Mouse (Mus musculus) cerebellum, adult 2 months (tissue): ENCODE results near the gene Strap. TPM values are rescaled to one million over a fixed set of nuclear protein-coding genes. Genes with fewer than 3 reads are reported as not detected.

Experiments
- DNase-seq, 2 experiments: peaks; one replicate each; pipeline ENCODE4 v3.0.0; 2021
- H3K27ac ChIP-seq: fragments of 200-500 bp; 2 replicates; pipeline ENCODE4 v1.5.1; 2012; ENCODE audit warnings: low read length, control low read depth, inconsistent platforms; ENCODE audit not compliant: insufficient read depth
- H3K27me3 ChIP-seq: fragments of 200-500 bp; 2 replicates; pipeline ENCODE4 v1.6.1; 2012; ENCODE audit warnings: inconsistent platforms, mild to moderate bottlenecking, low read length, moderate library complexity; ENCODE audit not compliant: control insufficient read depth, insufficient read depth
- H3K4me1 ChIP-seq: fragments of 200-500 bp; 2 replicates; pipeline ENCODE4 v1.6.1; 2011; ENCODE audit warnings: low read length; ENCODE audit not compliant: control insufficient read depth, insufficient read depth
- H3K4me3 ChIP-seq: fragments of 200-500 bp; replicated peaks from 2 replicates; pipeline ENCODE3; 2011; ENCODE audit warnings: mild to moderate bottlenecking, low read depth, low read length, control low read depth; ENCODE audit not compliant: insufficient read depth
- CTCF ChIP-seq: fragments of 200-500 bp; IDR thresholded peaks from 2 replicates; pipeline ENCODE4 v1.5.1; 2011; ENCODE audit warnings: low read depth, mild to moderate bottlenecking, control low read depth, low read length, moderate library complexity, borderline replicate concordance; ENCODE audit not compliant: insufficient read depth
- POLR2A ChIP-seq: fragments of 200-500 bp; IDR thresholded peaks from 2 replicates; pipeline ENCODE4 v1.6.1; 2011; ENCODE audit warnings: low read length, control low read depth, borderline replicate concordance; ENCODE audit not compliant: insufficient read depth
- WGBS: fragments of 180-500 bp; shearing (Covaris S2); methylation state at CpG from one replicate; pipeline ENCODE4 v1.1.7; 2018; 5-methylcytosine and 5-hydroxymethylcytosine counted together
- polyA plus RNA-seq: library from polyadenylated mRNA; depleted of rRNA; stranded (reverse); fragments of >200 nt; gene quantifications from 2 replicates; pipeline ENCODE4 v1.2.3, GENCODE M21; 2012; rRNA removed

The Strap gene
- polyA plus RNA-seq, 1 experiment: 80.7 TPM

GRCm38 (mm10) chr6:137789658-137790057, 54.8 kb downstream of the Strap start:
- H3K4me1 ChIP-seq: no peaks in the 10 kb centered on the region; the same call in 1 of the 2 replicates
- no peak for TF ChIP-seq CTCF
- no peak for TF ChIP-seq POLR2A
- no peak overlapping the region for H3K4me3 ChIP-seq
- no peak for DNase-seq
- H3K27me3 ChIP-seq: no peaks in the 10 kb centered on the region
- H3K27ac ChIP-seq: no peak overlapping the region
- WGBS: 81% methylated on average over 2 of the region's 2 CpGs

DNA sequence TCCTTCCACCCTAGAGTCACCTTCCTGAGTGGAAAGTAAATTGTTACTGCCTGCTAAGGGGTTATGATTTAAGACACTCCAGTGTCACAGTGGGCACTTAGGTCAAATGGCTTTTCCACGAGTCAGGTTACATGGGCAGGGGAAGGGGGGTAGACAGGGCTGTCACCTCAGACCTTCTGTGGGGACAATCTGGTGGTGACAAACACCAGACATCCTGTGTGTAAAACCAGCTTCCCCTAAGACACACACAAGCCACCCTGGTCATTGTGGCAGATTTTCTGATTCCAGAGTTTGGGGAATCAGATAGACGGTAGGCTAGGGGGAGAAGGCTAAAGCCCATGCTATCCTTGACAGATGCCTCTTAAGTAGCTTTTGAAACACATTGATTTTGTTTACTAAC, 60.6 kb downstream of the Strap start:
- Histone ChIP-seq H3K4me3 (no peak overlapping the region), H3K27ac (no peak overlapping the region), H3K4me1 (no peaks in the 10 kb centered on the region; the same call in 1 of the 2 replicates), H3K27me3 (no peaks in the 10 kb centered on the region)
- WGBS: 75% methylated on average over 2 of the region's 2 CpGs
- TF ChIP-seq POLR2A (no peak), CTCF (no peak)
- no peak for DNase-seq

GRCm38 (mm10) chr6:137796596-137797567, 62.0 kb downstream of the Strap start:
- no peak overlapping the region for H3K4me3 ChIP-seq
- no peak for DNase-seq
- no peaks in the 10 kb centered on the region for H3K27me3 ChIP-seq
- 74% methylated on average over 29 of the region's 29 CpGs for WGBS
- TF ChIP-seq CTCF: no peak
- no peaks in the 10 kb centered on the region; the same call in 1 of the 2 replicates for H3K4me1 ChIP-seq
- no peak overlapping the region for H3K27ac ChIP-seq

DNA sequence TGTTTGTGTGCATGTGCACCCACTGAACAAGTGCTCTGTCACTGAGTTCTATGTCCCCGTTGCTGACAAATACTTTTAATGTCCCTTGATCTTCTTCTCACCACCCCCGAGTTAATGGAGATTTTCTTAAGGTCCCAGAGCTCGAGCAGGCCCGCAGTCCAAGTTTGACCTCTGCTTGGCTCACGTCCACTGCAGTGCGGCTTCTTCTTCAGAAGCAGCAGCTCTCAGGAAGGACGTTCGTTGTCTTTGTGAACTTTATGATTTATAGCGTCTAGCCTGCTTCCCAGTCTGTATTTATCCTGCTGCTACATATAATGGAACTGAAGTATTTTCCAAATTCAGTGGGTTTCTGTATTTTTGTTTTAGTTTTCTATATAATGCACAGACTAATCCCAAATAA, 64.4 kb downstream of the Strap start:
- Histone ChIP-seq H3K4me1 (no peaks in the 10 kb centered on the region), H3K4me3 (no peak overlapping the region), H3K27ac (no peak overlapping the region), H3K27me3 (no peaks in the 10 kb centered on the region)
- 95% methylated on average over 9 of the region's 9 CpGs for WGBS
- TF ChIP-seq POLR2A (no peak), CTCF (no peak)
- no peak for DNase-seq

Other genes starting within 250 kb of the Strap start
- gene Eps8, start 80.2 kb upstream of the Strap start, polyA plus RNA-seq: 50.4 and 59.4 TPM in 2 replicates
- gene Dera, start 19.5 kb downstream of the Strap start, polyA plus RNA-seq: 3.1 and 3.6 TPM in 2 replicates